Mouse (Mus musculus): ENCODE results near the gene Pias3. TPM values are rescaled to one million over a fixed set of nuclear protein-coding genes. Genes with fewer than 3 reads are reported as not detected.
"Not testable (repeated sequence)": the region's sequence is repeated elsewhere in the genome, so short reads cannot be mapped to it uniquely, and the experiment has no call there.

Pias3 gene
- total and polyA plus RNA-seq, 2 experiments from 2014 or later = 17.4 to 19.3 TPM

GRCm38 (mm10) chr3:96733984-96734383, 37.8 kb downstream of the Pias3 start:
- Histone ChIP-seq H3K4me3 (ENCODE audit: low read depth, low read length) (no peak overlapping the region), H3K9me3 (replicated peaks; ENCODE audit: control insufficient read depth, low read length) (no peaks in the 10 kb centered on the region), H3K4me1 (ENCODE audit: control insufficient read depth, insufficient read depth) (peaks cover 23% of the 10 kb centered on the region), H3K9ac (replicated peaks; ENCODE audit: low read depth, low read length) (no peak overlapping the region), H3K36me3 (replicated peaks; ENCODE audit: control insufficient read depth, insufficient read depth, low read length) (no peaks in the 10 kb centered on the region), H3K4me2 (ENCODE audit: low read depth, low read length) (no peak overlapping the region), H3K27me3 (ENCODE audit: control insufficient read depth, insufficient read depth, low read length) (no peaks in the 10 kb centered on the region), H3K27ac (ENCODE audit: low read depth) (no peak overlapping the region)
- ATAC-seq (ENCODE audit: insufficient read depth, low read depth) (no peak), DNase-seq (ENCODE audit: low spot score) (no peak)
- TF ChIP-seq CTCF (IDR thresholded peaks at IDR 0.05; ENCODE audit: low read depth) (no peak), EP300 (IDR thresholded peaks at IDR 0.05; ENCODE audit: low read depth) (no peak)
- WGBS = 83% methylated on average over 1 of the region's 1 CpGs

GRCm38 (mm10) chr3:96735200-96735599, 39.0 kb downstream of the Pias3 start:
- Histone ChIP-seq H3K27ac (ENCODE audit: low read depth) (no peak overlapping the region), H3K4me1 (ENCODE audit: control insufficient read depth, insufficient read depth) (0 out of 2 replicates have a peak, but pooled peaks cover 15% of the 10 kb centered on the region), H3K36me3 (replicated peaks; ENCODE audit: control insufficient read depth, insufficient read depth, low read length) (no peaks in the 10 kb centered on the region), H3K4me3 (ENCODE audit: low read depth, low read length) (no peak overlapping the region), H3K9ac (replicated peaks; ENCODE audit: low read depth, low read length) (no peak overlapping the region), H3K4me2 (ENCODE audit: low read depth, low read length) (no peak overlapping the region), H3K27me3 (ENCODE audit: control insufficient read depth, insufficient read depth, low read length) (no peaks in the 10 kb centered on the region), H3K9me3 (replicated peaks; ENCODE audit: control insufficient read depth, low read length) (no peaks in the 10 kb centered on the region)
- ATAC-seq (ENCODE audit: insufficient read depth, low read depth) (no peak), DNase-seq (ENCODE audit: low spot score) (no peak)
- no peak for TF ChIP-seq EP300 (IDR thresholded peaks at IDR 0.05; ENCODE audit: low read depth)
- TF ChIP-seq CTCF (IDR thresholded peaks at IDR 0.05; ENCODE audit: low read depth) = no peak
- WGBS = 61% methylated on average over 2 of the region's 2 CpGs

- no peak for ATAC-seq (ENCODE audit: insufficient read depth, low read depth)
- 48% methylated on average over 1 of the region's 1 CpGs for WGBS
These were observed 41.0 kb downstream of the Pias3 start for GRCm38 (mm10) chr3:96737013-96737740.

GRCm38 (mm10) chr3:96737995-96738394, 41.8 kb downstream of the Pias3 start:
- H3K27ac ChIP-seq (ENCODE audit: low read depth) = no peak overlapping the region
- 82% methylated on average over 1 of the region's 1 CpGs for WGBS
- ATAC-seq (ENCODE audit: insufficient read depth, low read depth) = no peak
- no peak overlapping the region for H3K9ac ChIP-seq (replicated peaks; ENCODE audit: low read depth, low read length)
- DNase-seq (ENCODE audit: low spot score) = no peak
- no peaks in the 10 kb centered on the region for H3K27me3 ChIP-seq (ENCODE audit: control insufficient read depth, insufficient read depth, low read length)
- TF ChIP-seq CTCF (IDR thresholded peaks at IDR 0.05; ENCODE audit: low read depth) = peak; percentile 38
- no peak for TF ChIP-seq EP300 (IDR thresholded peaks at IDR 0.05; ENCODE audit: low read depth)
- H3K4me3 ChIP-seq (ENCODE audit: low read depth, low read length) = no peak overlapping the region
- H3K4me1 ChIP-seq (ENCODE audit: control insufficient read depth, insufficient read depth) = 0 out of 2 replicates have a peak, but pooled peaks cover 8% of the 10 kb centered on the region
- no peaks in the 10 kb centered on the region for H3K9me3 ChIP-seq (replicated peaks; ENCODE audit: control insufficient read depth, low read length)
- no peaks in the 10 kb centered on the region for H3K36me3 ChIP-seq (replicated peaks; ENCODE audit: control insufficient read depth, insufficient read depth, low read length)
- no peak overlapping the region for H3K4me2 ChIP-seq (ENCODE audit: low read depth, low read length)

More at GRCm38 (mm10) chr3:96737013-96737740, 41.0 kb downstream of the Pias3 start:
- H3K27me3 ChIP-seq (ENCODE audit: control insufficient read depth, insufficient read depth, low read length) = no peaks in the 10 kb centered on the region
- H3K9me3 ChIP-seq (replicated peaks; ENCODE audit: control insufficient read depth, low read length) = no peaks in the 10 kb centered on the region
- no peak overlapping the region for H3K4me2 ChIP-seq (ENCODE audit: low read depth, low read length)
- H3K36me3 ChIP-seq (replicated peaks; ENCODE audit: control insufficient read depth, insufficient read depth, low read length) = no peaks in the 10 kb centered on the region
- DNase-seq (ENCODE audit: low spot score) = no peak
- H3K4me3 ChIP-seq (ENCODE audit: low read depth, low read length) = no peak overlapping the region
- H3K27ac ChIP-seq (ENCODE audit: low read depth) = no peak overlapping the region
- no peak for TF ChIP-seq EP300 (IDR thresholded peaks at IDR 0.05; ENCODE audit: low read depth)
- no peak for TF ChIP-seq CTCF (IDR thresholded peaks at IDR 0.05; ENCODE audit: low read depth)
- H3K4me1 ChIP-seq (ENCODE audit: control insufficient read depth, insufficient read depth) = 0 out of 2 replicates have a peak, but pooled peaks cover 11% of the 10 kb centered on the region
- H3K9ac ChIP-seq (replicated peaks; ENCODE audit: low read depth, low read length) = no peak overlapping the region

- not testable (repeated sequence) for H3K27me3 ChIP-seq (ENCODE audit: control insufficient read depth, insufficient read depth, low read length); ATAC-seq (ENCODE audit: insufficient read depth, low read depth); H3K4me3 ChIP-seq (ENCODE audit: low read depth, low read length); H3K9ac ChIP-seq (replicated peaks; ENCODE audit: low read depth, low read length); H3K36me3 ChIP-seq (replicated peaks; ENCODE audit: control insufficient read depth, insufficient read depth, low read length); H3K4me1 ChIP-seq (ENCODE audit: control insufficient read depth, insufficient read depth); H3K9me3 ChIP-seq (replicated peaks; ENCODE audit: control insufficient read depth, low read length); DNase-seq (ENCODE audit: low spot score); H3K27ac ChIP-seq (ENCODE audit: low read depth); H3K4me2 ChIP-seq (ENCODE audit: low read depth, low read length)
These were observed 44.1 kb downstream of the Pias3 start for GRCm38 (mm10) chr3:96740279-96740678.

GRCm38 (mm10) chr3:96744348-96744747, 48.2 kb downstream of the Pias3 start:
- ATAC-seq (ENCODE audit: insufficient read depth, low read depth) (no peak), DNase-seq (ENCODE audit: low spot score) (no peak)
- Histone ChIP-seq H3K27ac (ENCODE audit: low read depth) (no peak overlapping the region), H3K9ac (replicated peaks; ENCODE audit: low read depth, low read length) (no peak overlapping the region), H3K4me1 (ENCODE audit: control insufficient read depth, insufficient read depth) (peaks cover 3% of the 10 kb centered on the region; the same call in 1 of the 2 replicates), H3K36me3 (replicated peaks; ENCODE audit: control insufficient read depth, insufficient read depth, low read length) (no peaks in the 10 kb centered on the region), H3K9me3 (replicated peaks; ENCODE audit: control insufficient read depth, low read length) (no peaks in the 10 kb centered on the region), H3K27me3 (ENCODE audit: control insufficient read depth, insufficient read depth, low read length) (no peaks in the 10 kb centered on the region), H3K4me3 (ENCODE audit: low read depth, low read length) (no peak overlapping the region), H3K4me2 (ENCODE audit: low read depth, low read length) (no peak overlapping the region)
- TF ChIP-seq CTCF (IDR thresholded peaks at IDR 0.05; ENCODE audit: low read depth) = no peak
- no peak for TF ChIP-seq EP300 (IDR thresholded peaks at IDR 0.05; ENCODE audit: low read depth)
- 88% methylated on average over 3 of the region's 3 CpGs for WGBS
